In genomic region chr9:118391715-118392114, GRCm38 (mm10) we compare ENCODE assay signal across 13 mouse cellular contexts.
"Had no signal": no experiment of that assay in that cellular context is flagged by ENCODE, and none has a peak within 500 bp of the region (broad histone marks: within the 10 kb centered on the region; RNA-seq: fewer than 3 reads in every experiment).

No protein-coding gene starts in this region.

- H3K9me3 ChIP-seq: limb, embryonic 10.5 days; limb, embryonic 13.5 days; liver, embryonic 13.5 days had no signal

- H3K4me3 ChIP-seq: limb, embryonic 10.5 days; limb, embryonic 13.5 days; liver, embryonic 13.5 days had no signal

- H3K36me3 ChIP-seq: limb, embryonic 10.5 days; limb, embryonic 13.5 days; liver, embryonic 13.5 days had no signal

- H3K27ac ChIP-seq: limb, embryonic 10.5 days; limb, embryonic 13.5 days; liver, embryonic 13.5 days; stomach, postnatal 0 days had no signal

- H3K9ac ChIP-seq: limb, embryonic 13.5 days; liver, embryonic 13.5 days had no signal

- DNase-seq: kidney, postnatal 10 days; kidney, postnatal 36 days; liver, embryonic 13.5 days; lung, adult 2 months; lung, postnatal 14 days; lung, postnatal 4 days; midbrain, embryonic 14.5 days; right cerebral cortex, postnatal 4 days; thymus, adult 2 months; thymus, postnatal 25 days had no signal
